Mouse (Mus musculus): ENCODE results near the gene Tmem198b.

The Tmem198b gene

GRCm38 (mm10) chr10:128804271-128805091 lies at the start of gene Tmem198b:
Gene Tmem198b (minus strand): TSS chr10:128804370.
- peak; percentile 74 for DNase-seq (ENCODE audit: low read depth)

- DNase-seq (ENCODE audit: low read depth), result no peak
Measured at GRCm38 (mm10) chr10:128850339-128850738, 46.2 kb upstream of the Tmem198b start.

GRCm38 (mm10) chr10:128848426-128848825 lies 44.3 kb upstream of the Tmem198b start:
- DNase-seq (ENCODE audit: low read depth), result no peak

GRCm38 (mm10) chr10:128846664-128847063 lies 42.5 kb upstream of the Tmem198b start:
- no peak for DNase-seq (ENCODE audit: low read depth)

GRCm38 (mm10) chr10:128845516-128845915 lies 41.3 kb upstream of the Tmem198b start:
- peak; percentile 57 for DNase-seq (ENCODE audit: low read depth)

- no peak for DNase-seq (ENCODE audit: low read depth)
Measured at GRCm38 (mm10) chr10:128843260-128843659, 39.1 kb upstream of the Tmem198b start.

GRCm38 (mm10) chr10:128840612-128841011 lies 36.4 kb upstream of the Tmem198b start:
- no peak for DNase-seq (ENCODE audit: low read depth)

- DNase-seq (ENCODE audit: low read depth), result no peak
Measured at GRCm38 (mm10) chr10:128839434-128839833, 35.3 kb upstream of the Tmem198b start.

- peak; percentile 18 for DNase-seq (ENCODE audit: low read depth)
Measured at GRCm38 (mm10) chr10:128837400-128837799, 33.2 kb upstream of the Tmem198b start.

- DNase-seq (ENCODE audit: low read depth), result peak; percentile 32
Measured at GRCm38 (mm10) chr10:128823821-128824220, 19.7 kb upstream of the Tmem198b start.

GRCm38 (mm10) chr10:128823087-128823486 lies 18.9 kb upstream of the Tmem198b start:
- DNase-seq (ENCODE audit: low read depth), result peak; percentile 20

GRCm38 (mm10) chr10:128822135-128822534 lies 18.0 kb upstream of the Tmem198b start:
- no peak for DNase-seq (ENCODE audit: low read depth)

GRCm38 (mm10) chr10:128821358-128822056 lies 17.3 kb upstream of the Tmem198b start, which contains the start of gene Ormdl2:
Gene Ormdl2 (minus strand): TSS chr10:128821645.
- peak; percentile 99 for DNase-seq (ENCODE audit: low read depth)

- no peak for DNase-seq (ENCODE audit: low read depth)
Measured at GRCm38 (mm10) chr10:128820217-128820616, 16.0 kb upstream of the Tmem198b start.

GRCm38 (mm10) chr10:128817033-128817432 lies 12.9 kb upstream of the Tmem198b start, which contains the start of gene Sarnp:
Gene Sarnp (plus strand): TSS chr10:128817333.
- DNase-seq (ENCODE audit: low read depth), result no peak

GRCm38 (mm10) chr10:128807018-128807417 lies 2.8 kb upstream of the Tmem198b start:
- no peak for DNase-seq (ENCODE audit: low read depth)

GRCm38 (mm10) chr10:128806086-128806485 lies 1.9 kb upstream of the Tmem198b start:
- DNase-seq (ENCODE audit: low read depth), result no peak

- peak; percentile 99 for DNase-seq (ENCODE audit: low read depth)
Measured at GRCm38 (mm10) chr10:128805092-128806000, 1.2 kb upstream of the Tmem198b start.

GRCm38 (mm10) chr10:128803771-128804270 lies 349 bp downstream of the Tmem198b start, which contains the start of gene Dnajc14:
Gene Dnajc14 (plus strand): TSS chr10:128804062.
- DNase-seq (ENCODE audit: low read depth), result no peak

- no peak for DNase-seq (ENCODE audit: low read depth)
Measured at GRCm38 (mm10) chr10:128803361-128803760, 809 bp downstream of the Tmem198b start.

GRCm38 (mm10) chr10:128802956-128803355 lies 1.2 kb downstream of the Tmem198b start:
- DNase-seq (ENCODE audit: low read depth), result no peak

Data from induced T-regulatory cell, adult 2 months (primary cell).